Mouse (Mus musculus): Measurements from ENCODE around the gene Olfr509.

DNA sequence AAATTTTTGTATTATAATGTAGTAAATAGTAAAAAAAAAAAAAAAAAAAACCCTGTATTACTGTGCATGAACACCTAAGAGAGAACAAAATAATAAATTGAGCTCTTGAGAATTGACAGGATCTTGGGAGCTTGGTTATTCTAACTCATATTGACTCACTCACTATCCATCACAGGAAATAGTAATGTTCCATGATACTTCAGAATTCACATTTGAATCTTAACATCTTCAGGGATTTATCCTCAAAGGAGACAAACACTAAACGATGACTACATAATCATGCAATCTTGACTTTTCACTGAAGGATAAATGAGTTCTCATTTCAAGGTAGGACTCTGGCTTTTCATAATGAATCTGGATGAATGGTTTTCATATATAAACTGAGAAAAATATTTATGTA lies 14.4 kb upstream of the Olfr509 start, which contains the start of gene Olfr510:
- TF ChIP-seq CTCF (IDR thresholded peaks at IDR 0.05; ENCODE audit: insufficient read depth, low read length) (no peak), POLR2A (IDR thresholded peaks at IDR 0.05; ENCODE audit: borderline replicate concordance, extremely low read depth, low read depth, low read length) (no peak)

Data from lung, adult 2 months (tissue).